ENCODE assay signal across 14 mouse cellular contexts in genomic region chr5:113298040-113298439, GRCm38 (mm10). TPM values are rescaled to one million over a fixed set of nuclear protein-coding genes. Genes with fewer than 3 reads are reported as not detected.
A peak's percentile ranks its signal among the peaks of the same experiment; 100 is the strongest.
DNase-seq lines count a peak whose midpoint lies in the region; ATAC-seq and TF ChIP-seq lines count a peak whose summit lies in the region.
"Had no signal": no experiment of that assay in that cellular context is flagged by ENCODE, and none has a peak within 500 bp of the region (broad histone marks: within the 10 kb centered on the region; RNA-seq: fewer than 3 reads in every experiment).

No protein-coding gene starts in this region.

- no peaks in the 10 kb centered on the region for H3K36me3 ChIP-seq in kidney, postnatal 0 days (ENCODE audit: insufficient read depth, low read length)
- no peaks in the 10 kb centered on the region for H3K36me3 ChIP-seq in thymus, adult 2 months (ENCODE audit: control insufficient read depth, insufficient read depth, low read length)
- H3K36me3 ChIP-seq: neural tube, embryonic 15.5 days had no signal

- DNase-seq in cerebellum, adult 11-12 months, result peak; percentile 54
- no peak for DNase-seq in cerebellum, adult 2 months
- no peak for DNase-seq in kidney, postnatal 0 days (ENCODE audit: low spot score)
- no peak for DNase-seq in kidney, postnatal 25 days
- DNase-seq in R1 (ENCODE audit: low read depth, low spot score), result peak; percentile 50
- DNase-seq in lung, postnatal 36 days, result peak; percentile 35
- no peak for DNase-seq in thymus, adult 2 months
- no peak for DNase-seq in neural tube, embryonic 10.5 days (ENCODE audit: extremely low spot score, low spot score)
- DNase-seq: cerebellum, postnatal 36 days; heart, adult 11 months; thymus, adult 18-20 months had no signal

- no peak for ATAC-seq in kidney, postnatal 0 days (replicated peaks; ENCODE audit: low FRiP score, low read depth)

- H3K9ac ChIP-seq in kidney, postnatal 0 days (ENCODE audit: low read depth, low read length), result no peak overlapping the region
- H3K9ac ChIP-seq: hindbrain, embryonic 13.5 days; neural tube, embryonic 15.5 days had no signal

- no peak overlapping the region for H3K4me3 ChIP-seq in cerebellum, adult 2 months (replicated peaks; ENCODE audit: insufficient read depth, low read depth, low read length)
- no peak overlapping the region for H3K4me3 ChIP-seq in kidney, postnatal 0 days (replicated peaks; ENCODE audit: low read depth, low read length)
- no peak overlapping the region for H3K4me3 ChIP-seq in thymus, adult 2 months (ENCODE audit: control insufficient read depth, insufficient read depth, low read length)
- H3K4me3 ChIP-seq: hindbrain, embryonic 13.5 days; neural tube, embryonic 15.5 days had no signal

- 38% methylated on average over 12 of the region's 12 CpGs for WGBS in cerebellum, adult 2 months
- 15% methylated on average over 12 of the region's 12 CpGs for WGBS in kidney, postnatal 0 days
- WGBS in thymus, adult 2 months, result 78% methylated on average over 12 of the region's 12 CpGs

- TF ChIP-seq POLR2A in cerebellum, adult 2 months (IDR thresholded peaks at IDR 0.05; ENCODE audit: borderline replicate concordance, insufficient read depth, low read length), result no peak
- no peak for TF ChIP-seq POLR2A in thymus, adult 2 months (IDR thresholded peaks at IDR 0.05; ENCODE audit: control insufficient read depth, extremely low read depth, insufficient read depth, low read length, poor library complexity)

- TF ChIP-seq CTCF in cerebellum, adult 2 months (IDR thresholded peaks at IDR 0.05; ENCODE audit: borderline replicate concordance, insufficient read depth, low read depth, low read length), result no peak
- no peak for TF ChIP-seq CTCF in kidney, postnatal 0 days (IDR thresholded peaks at IDR 0.05; ENCODE audit: low read depth)
- TF ChIP-seq CTCF in thymus, adult 2 months (IDR thresholded peaks at IDR 0.05; ENCODE audit: borderline replicate concordance, control insufficient read depth, extremely low read depth, insufficient read depth, low read length, poor library complexity), result no peak

- H3K27me3 ChIP-seq in cerebellum, adult 2 months (ENCODE audit: control insufficient read depth, insufficient read depth, low read length), result no peaks in the 10 kb centered on the region
- H3K27me3 ChIP-seq in kidney, postnatal 0 days (ENCODE audit: insufficient read depth, low read length), result no peaks in the 10 kb centered on the region
- H3K27me3 ChIP-seq in thymus, adult 2 months (ENCODE audit: control insufficient read depth, insufficient read depth, low read length), result no peaks in the 10 kb centered on the region

- peak overlapping the region; percentile 11 for H3K4me2 ChIP-seq in kidney, postnatal 0 days (ENCODE audit: low read length)
- H3K4me2 ChIP-seq: hindbrain, embryonic 13.5 days; neural tube, embryonic 15.5 days had no signal

- no peak overlapping the region for H3K27ac ChIP-seq in cerebellum, adult 2 months (ENCODE audit: insufficient read depth, low read length)
- no peak overlapping the region for H3K27ac ChIP-seq in kidney, postnatal 0 days
- no peak overlapping the region for H3K27ac ChIP-seq in thymus, adult 2 months (ENCODE audit: control insufficient read depth, insufficient read depth, low read length)
- H3K27ac ChIP-seq: hindbrain, embryonic 13.5 days; neural tube, embryonic 15.5 days had no signal

- no peaks in the 10 kb centered on the region for H3K9me3 ChIP-seq in kidney, postnatal 0 days (replicated peaks; ENCODE audit: low read length)
- H3K9me3 ChIP-seq: hindbrain, embryonic 13.5 days; neural tube, embryonic 15.5 days had no signal

- peaks cover 55% of the 10 kb centered on the region for H3K4me1 ChIP-seq in cerebellum, adult 2 months (ENCODE audit: control insufficient read depth, insufficient read depth, low read length)
- H3K4me1 ChIP-seq in kidney, postnatal 0 days (replicated peaks; ENCODE audit: insufficient read depth, low read length), result no peaks in the 10 kb centered on the region
- no peaks in the 10 kb centered on the region for H3K4me1 ChIP-seq in thymus, adult 2 months (replicated peaks; ENCODE audit: control insufficient read depth, insufficient read depth, low read length)

RNA-seq across cellular contexts. Expression of gene Sgsm1, which starts 12.5 kb away (rescaled TPM):
- 73.9 and 77.7 TPM in 2 replicates for polyA plus RNA-seq in cerebellum, adult 2 months (2012; rRNA removed)
- polyA plus RNA-seq in kidney, postnatal 0 days (2015; fragmentation: Nextera tagmentation; extraction: Ambion mirVana), result 3.4 and 3.7 TPM in 2 replicates
- 0.71 and 1.0 TPM in 2 replicates for polyA plus RNA-seq in thymus, adult 2 months (2012; rRNA removed)

RNA-seq across cellular contexts. Expression of gene Aym1, which starts 59.1 kb away (rescaled TPM):
- not detected in 2 replicates for polyA plus RNA-seq in cerebellum, adult 2 months (2012; rRNA removed)
- not detected in 2 replicates for polyA plus RNA-seq in kidney, postnatal 0 days (2015; fragmentation: Nextera tagmentation; extraction: Ambion mirVana)
- not detected in 2 replicates for polyA plus RNA-seq in thymus, adult 2 months (2012; rRNA removed)
- polyA plus RNA-seq: hindbrain, embryonic 13.5 days; midbrain, postnatal 0 days; neural tube, embryonic 15.5 days had no signal

Comparison
In these comparisons a context has a peak if more than half of its experiments do, and no peak if none do; other contexts are left out.
1. DNase-seq: peak in cerebellum, adult 11-12 months (single experiment), R1 (single experiment) and lung, postnatal 36 days (single experiment); none in cerebellum, adult 2 months (0 of 2), kidney, postnatal 0 days (single experiment), kidney, postnatal 25 days (0 of 2), thymus, adult 2 months (single experiment) and neural tube, embryonic 10.5 days (single experiment).
2. RNA of gene Sgsm1, which starts 12.5 kb away (polyA plus RNA-seq): 73.9 to 77.7 TPM in cerebellum, adult 2 months; 3.4 to 3.7 TPM in kidney, postnatal 0 days and 0.71 to 1.0 TPM in thymus, adult 2 months; every median in the first group is over 10 times any median in the second.